Mouse (Mus musculus) liver (tissue): ENCODE data around the gene Pnp2.
"Not testable (repeated sequence)": the region's sequence is repeated elsewhere in the genome, so short reads cannot be mapped to it uniquely, and the experiment has no call there.

Experiments
- DNase-seq: peaks from one replicate; pipeline ENCODE4 v3.0.0-alpha.2; 2020; ENCODE audit warnings: mixed read lengths

Pnp2 gene

GRCm38 (mm10) chr14:50958289-50958995 is 2.6 kb downstream of the Pnp2 start:
- DNase-seq, result peak; percentile 21

- no peak for DNase-seq
These were observed 12.6 kb downstream of the Pnp2 start for GRCm38 (mm10) chr14:50968216-50968980.

GRCm38 (mm10) chr14:50969041-50969440 is 13.2 kb downstream of the Pnp2 start:
- no peak for DNase-seq

- DNase-seq, result peak; percentile 10
These were observed 14.1 kb downstream of the Pnp2 start for GRCm38 (mm10) chr14:50969558-50970544.

GRCm38 (mm10) chr14:50970822-50971221 is 15.0 kb downstream of the Pnp2 start:
- DNase-seq, result no peak

DNA sequence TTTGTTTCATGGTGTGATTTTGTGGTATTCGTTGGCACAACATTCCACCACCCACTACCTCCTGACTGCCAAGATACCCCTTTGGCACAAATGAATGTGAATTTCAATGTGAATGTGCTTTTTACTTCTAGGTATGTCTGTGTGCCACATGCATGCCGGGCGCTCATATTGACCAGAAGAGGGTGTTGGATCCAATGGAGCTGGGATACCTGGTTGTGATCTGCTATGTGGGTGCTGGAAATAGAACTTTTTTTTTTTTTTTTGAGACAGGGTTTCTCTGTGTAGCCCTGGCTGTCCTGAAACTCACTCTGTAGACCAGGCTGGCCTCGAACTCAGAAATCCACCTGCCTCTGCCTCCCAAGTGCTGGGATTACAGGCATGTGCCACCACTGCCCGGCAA is 17.3 kb downstream of the Pnp2 start:
- DNase-seq, result not testable (repeated sequence)

GRCm38 (mm10) chr14:50973700-50974099 is 17.9 kb downstream of the Pnp2 start:
- DNase-seq, result no peak

DNA sequence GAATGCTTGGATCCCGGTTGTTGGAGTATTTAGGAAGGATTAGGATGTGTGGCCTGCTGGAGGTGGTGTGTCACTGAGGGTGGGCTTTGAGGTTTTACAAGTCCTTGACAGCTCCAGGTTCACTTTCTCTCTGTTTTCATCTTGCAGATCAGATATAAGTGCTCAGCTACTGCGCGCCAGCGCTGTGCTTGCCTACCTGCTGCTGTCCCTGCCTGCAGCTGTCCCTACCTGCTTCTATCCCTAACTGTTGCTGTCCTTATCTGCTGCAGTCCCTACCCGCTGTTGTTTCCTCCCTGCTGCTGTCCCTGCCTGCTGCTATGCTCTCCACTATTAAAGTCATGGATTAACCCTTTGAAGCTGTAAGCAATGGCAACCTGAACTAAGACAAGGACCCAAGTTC is 19.2 kb downstream of the Pnp2 start:
- no peak for DNase-seq

DNA sequence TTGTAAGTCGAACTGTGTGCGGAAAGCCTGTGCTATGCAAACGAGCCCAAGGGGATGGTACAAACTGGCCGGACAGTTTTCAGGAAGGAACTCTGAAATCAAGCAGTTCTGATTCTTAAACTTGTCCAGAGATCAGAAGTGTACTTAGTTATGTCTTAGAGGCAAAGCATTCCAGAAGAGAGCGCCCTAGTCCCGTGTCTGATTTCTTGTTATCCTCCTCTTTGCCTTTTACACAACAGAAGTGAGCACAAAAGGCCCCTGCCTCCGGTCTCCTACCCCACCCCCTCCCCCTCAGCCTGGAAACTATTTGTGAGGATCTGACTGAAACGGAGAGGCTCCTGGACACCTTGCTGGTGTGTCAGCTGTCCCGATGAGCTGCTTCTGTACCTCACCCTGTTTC is 20.9 kb downstream of the Pnp2 start:
- no peak for DNase-seq

- DNase-seq, result not testable (repeated sequence)
These were observed 22.7 kb downstream of the Pnp2 start for GRCm38 (mm10) chr14:50978451-50978850.

DNA sequence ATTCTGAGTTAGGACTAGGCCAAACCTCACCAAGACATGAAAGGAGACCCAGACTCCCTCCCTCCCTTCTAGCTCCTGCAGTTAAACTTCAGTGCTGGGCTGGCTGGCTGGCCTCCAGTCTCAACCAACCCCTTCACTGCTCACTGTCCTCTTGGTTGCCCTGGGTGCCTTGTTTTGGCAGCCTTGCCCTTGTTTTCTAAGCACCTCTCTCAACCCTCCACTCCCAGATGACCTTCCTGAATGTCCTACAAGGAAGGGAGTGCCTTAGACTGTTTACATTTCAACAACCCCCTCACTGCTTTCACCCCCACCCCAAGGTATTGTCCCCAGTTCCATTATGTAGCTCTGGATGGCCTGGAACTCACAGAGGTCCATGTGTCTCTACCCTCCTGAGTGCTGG is 23.8 kb downstream of the Pnp2 start:
- no peak for DNase-seq

GRCm38 (mm10) chr14:50981207-50981606 is 25.4 kb downstream of the Pnp2 start:
- no peak for DNase-seq

GRCm38 (mm10) chr14:50981837-50982236 is 26.0 kb downstream of the Pnp2 start:
- DNase-seq, result no peak

- no peak for DNase-seq
These were observed 31.9 kb downstream of the Pnp2 start for GRCm38 (mm10) chr14:50987668-50988067.

GRCm38 (mm10) chr14:50991037-50991436 is 35.2 kb downstream of the Pnp2 start:
- no peak for DNase-seq

DNA sequence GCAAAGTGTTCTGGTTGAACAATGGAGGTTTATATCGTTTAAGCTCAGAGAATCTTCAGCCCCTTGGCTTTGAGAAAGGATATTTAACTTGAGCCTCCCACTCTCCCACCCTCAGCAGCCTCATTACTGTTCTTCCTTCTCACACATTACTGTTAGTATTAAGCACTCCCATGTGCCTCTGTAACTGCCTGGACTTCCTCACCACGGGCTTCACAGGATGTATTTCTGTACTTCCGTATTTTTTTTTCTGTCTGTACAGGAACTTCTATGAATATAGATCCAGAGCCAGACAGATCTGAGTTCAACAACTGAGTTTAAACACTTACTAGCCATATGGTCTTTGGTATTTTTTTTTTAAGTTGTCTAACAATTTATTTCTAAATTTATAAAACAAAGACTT is 41.3 kb downstream of the Pnp2 start:
- DNase-seq, result no peak

DNA sequence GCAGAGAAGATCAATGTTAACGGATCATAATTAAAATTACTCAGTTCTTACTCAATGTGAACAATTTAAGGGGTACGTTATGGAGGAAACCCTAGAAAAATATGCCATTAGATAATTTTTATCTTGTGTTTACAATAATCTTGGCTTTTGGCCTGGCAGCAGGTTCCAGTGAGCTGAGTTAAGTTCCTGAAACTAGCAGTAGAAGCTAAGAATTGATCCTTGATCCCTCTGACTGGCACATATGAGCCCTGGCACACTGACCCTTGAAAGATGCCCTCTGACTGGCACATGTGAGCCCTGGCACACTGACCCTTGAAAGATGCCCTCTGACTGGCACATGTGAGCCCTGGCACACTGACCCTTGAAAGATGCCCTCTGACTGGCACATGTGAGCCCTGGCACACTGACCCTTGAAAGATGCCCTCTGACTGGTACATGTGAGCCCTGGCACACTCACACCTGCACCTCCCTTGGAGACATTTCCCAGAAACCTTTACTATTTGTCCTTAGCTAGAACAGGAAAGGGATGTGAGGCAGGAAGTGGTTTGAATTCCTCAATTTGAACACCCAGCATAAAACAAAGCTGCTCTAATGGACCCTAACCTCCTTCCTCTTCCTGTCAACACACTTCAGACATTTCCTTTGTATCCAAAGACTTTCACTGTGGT is 42.3 kb downstream of the Pnp2 start:
- DNase-seq, result no peak

DNA sequence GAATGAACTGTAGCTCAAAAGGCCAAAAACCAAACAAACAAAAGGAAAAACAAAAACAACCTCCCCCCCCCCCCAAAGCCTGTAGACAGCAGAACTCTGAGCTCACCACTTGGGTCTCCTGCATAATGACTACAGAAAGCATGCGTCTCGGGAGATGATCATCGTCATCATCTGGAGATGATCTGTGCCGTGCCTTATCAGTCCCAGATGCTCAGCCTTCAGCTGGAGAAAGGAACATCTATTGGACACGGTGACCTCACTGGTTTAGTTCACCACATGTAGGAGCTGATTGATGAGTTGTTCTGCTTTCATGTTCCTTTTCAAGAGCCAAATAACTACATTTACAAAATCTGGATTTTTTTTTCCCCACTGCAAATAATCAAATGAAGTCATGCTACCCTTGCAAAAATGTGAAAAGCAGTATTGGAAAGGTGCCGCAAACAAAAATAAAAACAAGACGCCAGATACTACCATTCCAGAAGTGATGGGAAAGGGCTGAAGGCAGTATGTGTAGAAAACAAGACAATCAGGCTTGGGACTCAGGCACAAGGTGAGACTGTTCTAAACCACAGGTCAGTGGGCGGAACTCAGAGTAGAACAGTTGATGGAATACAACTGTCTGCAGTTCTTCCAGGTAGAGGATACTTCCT is 51.5 kb downstream of the Pnp2 start, which contains the start of gene Rnase10:
TSS of gene Rnase10 (plus strand) at position 600 of the 650 bp plus-strand sequence.
- DNase-seq, result no peak

GRCm38 (mm10) chr14:51007914-51008713 is 52.3 kb downstream of the Pnp2 start:
- DNase-seq, result no peak

GRCm38 (mm10) chr14:51008781-51009180 is 53.0 kb downstream of the Pnp2 start:
- no peak for DNase-seq

GRCm38 (mm10) chr14:51009572-51009971 is 53.8 kb downstream of the Pnp2 start:
- DNase-seq, result no peak
